Mouse (Mus musculus) C2C12 (cell line): ENCODE results near the gene Gm20388. TPM values are rescaled to one million over a fixed set of nuclear protein-coding genes. Genes with fewer than 3 reads are reported as not detected.
"Not testable (repeated sequence)": the region's sequence is repeated elsewhere in the genome, so short reads cannot be mapped to it uniquely, and the experiment has no call there.

ENCODE experiments used
- H3K27me3 ChIP-seq: one replicate; pipeline ENCODE4 v1.6.1; 2011; ENCODE audit not compliant: control insufficient read depth, insufficient read depth, insufficient read length
- H3K36me3 ChIP-seq: one replicate; pipeline ENCODE4 v1.6.1; 2011; ENCODE audit not compliant: control insufficient read depth, insufficient read depth
- H3K4me3 ChIP-seq: one replicate; pipeline ENCODE4 v1.5.1; 2011; ENCODE audit warnings: mild to moderate bottlenecking, control low read depth; ENCODE audit not compliant: poor library complexity, insufficient read depth, severe bottlenecking
- H3K79me2 ChIP-seq: one replicate; pipeline ENCODE4 v1.6.1; 2011; ENCODE audit not compliant: control insufficient read depth, insufficient read depth
- H3K79me3 ChIP-seq: one replicate; pipeline ENCODE4 v1.6.1; 2011; ENCODE audit warnings: low read depth, control low read depth
- H3ac ChIP-seq: one replicate; pipeline ENCODE3; 2011; ENCODE audit warnings: low read depth; ENCODE audit not compliant: control insufficient read depth, insufficient read length
- CEBPB ChIP-seq: IDR thresholded peaks from one replicate; pipeline ENCODE4 v1.6.1; 2011; ENCODE audit warnings: low read depth, mild to moderate bottlenecking, control low read depth, moderate library complexity
- CTCF ChIP-seq: IDR thresholded peaks from one replicate; pipeline ENCODE4 v1.5.1; 2011; ENCODE audit not compliant: control insufficient read depth, insufficient read depth, insufficient read length
- FOSL1 ChIP-seq: IDR thresholded peaks from one replicate; pipeline ENCODE4 v1.8.0; 2011; ENCODE audit warnings: mild to moderate bottlenecking, low read length; ENCODE audit not compliant: poor library complexity, insufficient read depth, severe bottlenecking
- MAX ChIP-seq: IDR thresholded peaks from one replicate; pipeline ENCODE4 v1.6.1; 2011; ENCODE audit warnings: mild to moderate bottlenecking, control low read depth
- MYOD1 ChIP-seq: IDR thresholded peaks from one replicate; pipeline ENCODE4 v1.6.1; 2011; ENCODE audit warnings: low read depth; ENCODE audit not compliant: control insufficient read depth, insufficient read length
- MYOG ChIP-seq: IDR thresholded peaks from one replicate; pipeline ENCODE4 v1.6.1; 2011; ENCODE audit not compliant: control insufficient read depth, insufficient read length; ENCODE audit errors: extremely low read depth
- USF1 ChIP-seq: IDR thresholded peaks from one replicate; pipeline ENCODE4 v1.6.1; 2011; ENCODE audit warnings: low read depth, mild to moderate bottlenecking, control low read depth, moderate library complexity
- polyA plus RNA-seq: library from polyadenylated mRNA; unstranded; fragments of >200 nt; fragmentation: generic; extraction: Trizol; gene quantifications from one replicate; pipeline ENCODE4 v1.2.1, GENCODE M21; 2012; ENCODE audit warnings: missing spikeins

Gm20388 gene
- polyA plus RNA-seq, 1 experiment, result 15.0 TPM

DNA sequence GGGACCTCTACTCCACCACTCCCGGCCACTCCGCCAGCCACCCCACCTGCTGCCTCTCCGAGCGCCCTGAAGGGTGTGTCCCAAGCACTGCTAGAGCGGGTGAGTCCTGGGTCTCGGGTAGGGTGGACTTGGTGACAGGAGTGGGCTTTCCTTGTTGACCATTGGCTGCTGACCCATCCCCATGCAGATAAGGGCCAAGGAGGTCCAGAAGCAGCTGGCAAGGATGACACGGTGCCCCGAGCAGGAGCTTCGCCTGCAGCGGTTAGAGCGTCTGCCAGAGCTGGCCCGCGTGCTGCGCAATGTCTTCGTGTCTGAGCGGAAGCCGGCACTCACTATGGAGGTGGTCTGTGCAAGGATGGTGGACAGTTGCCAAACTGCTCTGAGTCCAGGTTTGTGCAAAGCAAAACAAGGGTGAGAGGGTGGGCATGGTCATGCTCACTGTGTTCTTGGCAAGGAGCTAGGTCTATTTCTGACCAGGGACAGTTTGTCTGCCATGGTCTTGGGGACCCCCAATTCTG, 2661.2 kb downstream of the Gm20388 start:
- Histone ChIP-seq H3ac (no peak overlapping the region), H3K4me3 (no peak overlapping the region), H3K79me2 (peaks cover 78% of the 10 kb centered on the region), H3K36me3 (peaks cover 59% of the 10 kb centered on the region), H3K27me3 (no peaks in the 10 kb centered on the region), H3K79me3 (peaks cover 42% of the 10 kb centered on the region)
- TF ChIP-seq MAX (no peak), CTCF (no peak), USF1 (no peak), CEBPB (no peak), MYOD1 (no peak), FOSL1 (no peak), MYOG (no peak)

DNA sequence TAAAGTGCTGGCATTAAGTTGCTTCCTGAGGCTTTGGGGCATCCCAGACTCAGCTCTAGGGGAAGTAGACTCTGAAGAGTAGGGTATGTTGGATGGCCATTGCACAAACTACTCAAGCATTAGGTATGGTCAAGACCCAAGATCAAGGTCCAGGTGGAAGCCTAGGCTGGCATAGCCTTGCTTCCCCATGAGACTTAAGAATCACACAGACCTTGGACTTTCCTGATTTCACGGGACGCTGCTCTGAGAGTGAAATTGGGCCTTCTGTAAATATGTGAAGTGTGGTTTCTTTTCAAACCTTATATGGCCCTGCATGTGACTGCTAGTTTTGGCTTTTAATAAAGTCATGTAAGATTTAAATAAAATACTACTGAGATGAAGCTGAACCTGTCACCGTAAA, 2662.1 kb downstream of the Gm20388 start:
- Histone ChIP-seq H3K79me3 (peaks cover 42% of the 10 kb centered on the region), H3K79me2 (peaks cover 78% of the 10 kb centered on the region), H3K27me3 (no peaks in the 10 kb centered on the region), H3K4me3 (no peak overlapping the region), H3K36me3 (peaks cover 59% of the 10 kb centered on the region), H3ac (no peak overlapping the region)
- TF ChIP-seq FOSL1 (no peak), USF1 (no peak), MYOG (no peak), MAX (no peak), CEBPB (no peak), CTCF (no peak)

DNA sequence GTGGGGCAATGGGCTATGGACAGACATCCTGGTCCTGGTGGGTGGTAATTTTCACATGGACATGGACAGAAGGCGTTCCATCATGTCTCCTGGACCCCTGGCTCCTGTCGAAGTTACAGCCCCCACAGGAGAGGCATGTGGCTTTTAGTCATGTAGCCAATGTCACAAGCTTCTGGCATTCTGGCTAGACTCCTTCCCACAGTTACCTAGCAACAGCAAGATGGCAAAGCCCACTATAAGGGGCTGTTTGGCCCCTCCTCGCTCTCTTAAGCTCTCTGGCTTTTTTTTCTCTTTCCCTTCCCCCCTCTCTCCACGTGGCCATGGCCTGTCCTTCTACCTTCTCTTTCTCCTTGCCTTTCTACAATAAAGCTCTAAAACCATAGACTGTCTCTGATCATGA, 2662.5 kb downstream of the Gm20388 start:
- Histone ChIP-seq H3K79me3 (peaks cover 42% of the 10 kb centered on the region), H3K36me3 (peaks cover 59% of the 10 kb centered on the region), H3K79me2 (peaks cover 75% of the 10 kb centered on the region)
- not testable (repeated sequence) for H3K4me3 ChIP-seq, H3ac ChIP-seq, H3K27me3 ChIP-seq

DNA sequence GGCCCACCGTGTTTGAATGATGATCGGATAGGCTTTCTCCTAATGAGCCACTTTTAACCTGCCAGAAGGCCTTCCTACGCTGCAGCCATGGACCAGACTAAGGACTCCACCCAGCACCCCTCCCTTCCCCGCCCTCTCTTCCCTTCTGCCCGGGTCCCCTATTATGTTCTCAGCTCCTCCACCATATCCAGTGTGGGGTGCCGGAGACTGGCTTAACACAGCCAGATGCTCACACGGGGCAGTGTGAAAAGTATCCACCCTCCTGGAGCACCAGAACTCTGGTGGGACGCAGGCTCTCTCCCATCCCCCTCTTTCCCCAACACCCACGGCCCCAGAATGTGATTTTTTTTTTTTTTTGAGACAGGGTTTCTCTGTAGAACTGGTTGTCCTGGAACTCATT, 2662.9 kb downstream of the Gm20388 start:
- peaks cover 59% of the 10 kb centered on the region for H3K36me3 ChIP-seq
- H3K27me3 ChIP-seq, result no peaks in the 10 kb centered on the region

DNA sequence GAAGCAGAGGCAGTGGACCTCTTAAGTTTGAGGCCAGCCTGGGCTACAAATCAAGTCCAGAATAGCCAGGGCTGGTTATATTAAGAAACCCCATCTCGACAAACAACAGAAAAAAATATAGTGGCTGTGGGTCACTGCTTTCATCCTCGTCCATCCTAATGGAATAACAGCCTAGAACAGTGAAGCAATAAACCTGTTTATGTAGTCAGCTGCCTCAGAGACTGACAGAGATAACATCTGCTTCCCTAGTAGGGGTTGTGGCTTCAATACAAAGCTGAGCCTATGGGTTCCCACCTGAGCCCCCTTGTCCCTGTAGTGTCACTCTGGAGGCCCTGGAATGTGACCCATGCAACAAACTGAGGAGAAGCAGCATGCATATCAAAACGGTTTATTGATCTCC, 2663.6 kb downstream of the Gm20388 start:
- Histone ChIP-seq H3ac (no peak overlapping the region), H3K36me3 (peaks cover 57% of the 10 kb centered on the region), H3K4me3 (no peak overlapping the region), H3K27me3 (no peaks in the 10 kb centered on the region), H3K79me2 (peaks cover 64% of the 10 kb centered on the region), H3K79me3 (peaks cover 33% of the 10 kb centered on the region)
- TF ChIP-seq MAX, result no peak
- no peak for TF ChIP-seq FOSL1

More for the DNA sequence above, 2662.9 kb downstream of the Gm20388 start:
- Histone ChIP-seq H3K79me3 (peaks cover 40% of the 10 kb centered on the region), H3K4me3 (no peak overlapping the region), H3K79me2 (peaks cover 71% of the 10 kb centered on the region), H3ac (no peak overlapping the region)
- TF ChIP-seq CTCF, result no peak
- no peak for TF ChIP-seq FOSL1
- TF ChIP-seq MAX, result no peak
- TF ChIP-seq MYOD1, result no peak
- TF ChIP-seq USF1, result no peak
- TF ChIP-seq MYOG, result no peak

DNA sequence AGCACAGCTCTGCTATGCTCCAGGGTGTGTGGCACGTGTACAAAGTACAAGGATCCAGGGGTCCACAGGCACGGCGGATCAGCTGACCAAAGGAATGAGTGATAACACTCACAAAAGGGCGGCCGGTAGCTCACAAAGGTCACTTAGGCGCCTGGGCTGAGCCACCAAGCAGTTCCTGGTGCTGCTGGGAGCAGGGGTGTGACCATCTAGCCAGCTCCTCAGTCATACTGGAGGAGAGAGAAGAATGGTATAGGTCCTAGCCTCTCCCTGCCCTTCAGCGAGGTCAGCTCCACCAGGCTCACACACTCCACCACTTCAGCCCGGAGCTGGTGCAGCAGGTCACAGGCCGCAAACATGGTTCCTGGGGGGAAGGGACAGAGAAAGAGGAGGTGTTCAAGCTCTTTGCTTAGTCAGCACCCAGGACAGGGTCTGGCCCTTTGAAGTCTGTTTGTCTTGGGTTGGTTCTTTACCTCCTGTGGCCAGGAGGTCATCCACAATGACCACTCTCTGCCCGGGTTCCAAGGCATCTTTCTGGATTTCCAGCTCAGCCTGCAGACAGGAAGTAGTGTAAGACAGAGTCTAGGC, 2664.1 kb downstream of the Gm20388 start:
- H3K79me3 ChIP-seq, result peaks cover 28% of the 10 kb centered on the region
- peak overlapping the region; percentile 7 for H3K4me3 ChIP-seq
- TF ChIP-seq CTCF (no peak), CEBPB (no peak), FOSL1 (no peak), MYOG (no peak), USF1 (no peak), MAX (no peak), MYOD1 (no peak)
- H3ac ChIP-seq, result no peak overlapping the region
- peaks cover 59% of the 10 kb centered on the region for H3K79me2 ChIP-seq
- H3K27me3 ChIP-seq, result no peaks in the 10 kb centered on the region
- H3K36me3 ChIP-seq, result peaks cover 52% of the 10 kb centered on the region
